Mouse (Mus musculus) hindbrain, embryonic 15.5 days (tissue): Measurements from ENCODE around the gene Ppan. TPM values are rescaled to one million over a fixed set of nuclear protein-coding genes. Genes with fewer than 3 reads are reported as not detected.
A peak's percentile ranks its signal among the peaks of the same experiment; 100 is the strongest.

Experiments used
- ATAC-seq: fragments of 200-750 bp; cut with Nextera tagmentation; 2 replicates; pipeline ENCODE4 v1.8.0; 2017; ENCODE audit warnings: low read depth, moderate number of reproducible peaks, moderate TSS enrichment; ENCODE audit not compliant: low FRiP score
- H3K27ac ChIP-seq: fragments of 300-500 bp; sonication (generic); replicated peaks from 2 replicates; pipeline ENCODE4 v1.5.1; 2015; ENCODE audit warnings: mild to moderate bottlenecking, inconsistent platforms
- H3K27me3 ChIP-seq: fragments of 300-500 bp; sonication (generic); 2 replicates; pipeline ENCODE4 v1.6.1; 2015; ENCODE audit warnings: control low read depth, inconsistent platforms
- H3K36me3 ChIP-seq: fragments of 300-500 bp; sonication (generic); 2 replicates; pipeline ENCODE4 v1.6.1; 2015; ENCODE audit warnings: control low read depth, inconsistent platforms
- H3K4me1 ChIP-seq: fragments of 300-500 bp; sonication (generic); replicated peaks from 2 replicates; pipeline ENCODE4 v1.6.1; 2015; ENCODE audit warnings: control low read depth, inconsistent platforms
- H3K4me2 ChIP-seq: fragments of 300-500 bp; sonication (generic); 2 replicates; pipeline ENCODE4 v1.6.1; 2015; ENCODE audit warnings: moderate library complexity, mild to moderate bottlenecking, inconsistent platforms
- H3K4me3 ChIP-seq: fragments of 300-500 bp; sonication (generic); 2 replicates; pipeline ENCODE4 v1.5.1; 2015; ENCODE audit warnings: mild to moderate bottlenecking, inconsistent platforms
- H3K9ac ChIP-seq: fragments of 300-500 bp; sonication (generic); 2 replicates; pipeline ENCODE4 v1.6.1; 2015; ENCODE audit warnings: inconsistent platforms
- H3K9me3 ChIP-seq: fragments of 300-500 bp; sonication (generic); 2 replicates; pipeline ENCODE4 v1.6.1; 2016; ENCODE audit warnings: control low read depth, inconsistent platforms
- WGBS: fragments of 180-500 bp; shearing (Covaris S2); methylation state at CpG from one replicate; pipeline ENCODE4 v1.1.7; 2015; 5-methylcytosine and 5-hydroxymethylcytosine counted together
- microRNA-seq: library from miRNA; unstranded; fragments of <30 nt; microRNA quantifications from one replicate; pipeline ENCODE4, GENCODE M21; 2016
- polyA plus RNA-seq: library from polyadenylated mRNA; unstranded; fragments of >200 nt; fragmentation: Nextera tagmentation; extraction: Ambion mirVana; gene quantifications from 2 replicates; pipeline ENCODE4 v1.2.1, GENCODE M21; 2015

The Ppan gene
- polyA plus RNA-seq, 1 experiment from 2014 or later, result 47.5 TPM

GRCm38 (mm10) chr9:20898511-20899073 is 10.6 kb downstream of the Ppan start, which contains the start of gene Eif3g:
TSS of gene Eif3g (minus strand) at chr9:20898623.
- Histone ChIP-seq H3K27ac (peak within 1 kb of the TSS; percentile 53; the same call in 1 of the 2 replicates), H3K9me3 (no peaks in the 10 kb centered on the region), H3K4me1 (peaks cover 14% of the 10 kb centered on the region), H3K9ac (peak within 1 kb of the TSS; percentile 88), H3K27me3 (no peaks in the 10 kb centered on the region), H3K4me3 (peak within 1 kb of the TSS; percentile 85), H3K4me2 (peak within 1 kb of the TSS; percentile 97), H3K36me3 (peaks cover 34% of the 10 kb centered on the region)
- 5% methylated on average over 34 of the region's 34 CpGs for WGBS
- peak; percentile 89 for ATAC-seq

- Histone ChIP-seq H3K4me2 (no peak overlapping the region), H3K36me3 (peaks cover 24% of the 10 kb centered on the region), H3K27ac (no peak overlapping the region), H3K4me3 (no peak overlapping the region), H3K9me3 (no peaks in the 10 kb centered on the region), H3K9ac (no peak overlapping the region), H3K27me3 (no peaks in the 10 kb centered on the region), H3K4me1 (peaks cover 14% of the 10 kb centered on the region)
- no peak for ATAC-seq
- 22% methylated on average over 13 of the region's 13 CpGs for WGBS
These were observed 13.6 kb downstream of the Ppan start for GRCm38 (mm10) chr9:20901466-20902173.

- Histone ChIP-seq H3K36me3 (peaks cover 24% of the 10 kb centered on the region), H3K27me3 (no peaks in the 10 kb centered on the region), H3K4me1 (peaks cover 9% of the 10 kb centered on the region), H3K4me2 (no peak overlapping the region), H3K9me3 (no peaks in the 10 kb centered on the region), H3K4me3 (no peak overlapping the region), H3K27ac (no peak overlapping the region), H3K9ac (no peak overlapping the region)
- no peak for ATAC-seq
- 51% methylated on average over 6 of the region's 6 CpGs for WGBS
These were observed 14.2 kb downstream of the Ppan start for GRCm38 (mm10) chr9:20902174-20902491.

- Histone ChIP-seq H3K27me3 (no peaks in the 10 kb centered on the region), H3K9ac (no peak overlapping the region), H3K36me3 (peaks cover 99% of the 10 kb centered on the region), H3K4me3 (no peak overlapping the region), H3K4me1 (no peaks in the 10 kb centered on the region), H3K27ac (no peak overlapping the region), H3K9me3 (no peaks in the 10 kb centered on the region), H3K4me2 (no peak overlapping the region)
- no peak for ATAC-seq
- WGBS, result 87% methylated on average over 9 of the region's 9 CpGs
These were observed 22.0 kb downstream of the Ppan start for GRCm38 (mm10) chr9:20909948-20910347.

GRCm38 (mm10) chr9:20916160-20916559 is 28.2 kb downstream of the Ppan start:
- H3K27ac ChIP-seq, result no peak overlapping the region
- no peak for ATAC-seq
- WGBS, result 89% methylated on average over 4 of the region's 4 CpGs

GRCm38 (mm10) chr9:20923258-20923657 is 35.3 kb downstream of the Ppan start:
- H3K27me3 ChIP-seq, result no peaks in the 10 kb centered on the region
- 89% methylated on average over 3 of the region's 3 CpGs for WGBS

More at GRCm38 (mm10) chr9:20916160-20916559, 28.2 kb downstream of the Ppan start:
- H3K9ac ChIP-seq, result no peak overlapping the region
- H3K4me2 ChIP-seq, result no peak overlapping the region
- no peak overlapping the region for H3K4me3 ChIP-seq
- peaks cover 98% of the 10 kb centered on the region for H3K36me3 ChIP-seq
- no peaks in the 10 kb centered on the region for H3K9me3 ChIP-seq
- no peaks in the 10 kb centered on the region for H3K27me3 ChIP-seq
- no peaks in the 10 kb centered on the region for H3K4me1 ChIP-seq

More at GRCm38 (mm10) chr9:20923258-20923657, 35.3 kb downstream of the Ppan start:
- no peaks in the 10 kb centered on the region for H3K4me1 ChIP-seq
- no peaks in the 10 kb centered on the region for H3K9me3 ChIP-seq
- no peak overlapping the region for H3K9ac ChIP-seq
- no peak overlapping the region for H3K4me3 ChIP-seq
- H3K4me2 ChIP-seq, result no peak overlapping the region
- peaks cover 94% of the 10 kb centered on the region for H3K36me3 ChIP-seq
- no peak overlapping the region for H3K27ac ChIP-seq
- no peak for ATAC-seq

Small RNAs within 50 kb of the gene (microRNA-seq; reads per million reads assigned to microRNA genes)
- gene Mir7081, result 0.87 reads per million

Other genes starting within 250 kb of the Ppan start
- 441 and 476 TPM in 2 replicates for gene Ubl5, start 245.3 kb upstream of the Ppan start, polyA plus RNA-seq
- 13.8 TPM in 2 replicates for gene Fbxl12, start 243.4 kb upstream of the Ppan start, polyA plus RNA-seq
- 66.0 and 66.3 TPM in 2 replicates for gene Pin1, start 236.1 kb upstream of the Ppan start, polyA plus RNA-seq
- gene Olfm2, start 141.8 kb upstream of the Ppan start, polyA plus RNA-seq, result 199 and 226 TPM in 2 replicates
- gene Col5a3, start 73.1 kb upstream of the Ppan start, polyA plus RNA-seq, result 1.1 and 1.2 TPM in 2 replicates
- not detected in 2 replicates for gene Rdh8, start 69.7 kb upstream of the Ppan start, polyA plus RNA-seq
- 12.9 and 13.2 TPM in 2 replicates for gene A230050P20Rik, start 19.5 kb upstream of the Ppan start, polyA plus RNA-seq
- gene Angptl6, start 8.4 kb upstream of the Ppan start, polyA plus RNA-seq, result 14.7 and 15.1 TPM in 2 replicates
- gene Eif3g, start 10.4 kb downstream of the Ppan start, polyA plus RNA-seq, result 249 and 256 TPM in 2 replicates
- gene Dnmt1, start 71.7 kb downstream of the Ppan start, polyA plus RNA-seq, result 60.5 and 63.9 TPM in 2 replicates
- gene S1pr2, start 88.6 kb downstream of the Ppan start, polyA plus RNA-seq, result 8.5 and 10.8 TPM in 2 replicates
- 109 and 114 TPM in 2 replicates for gene Mrpl4, start 114.6 kb downstream of the Ppan start, polyA plus RNA-seq
- 3.4 and 3.9 TPM in 2 replicates for gene Icam1, start 127.8 kb downstream of the Ppan start, polyA plus RNA-seq
- gene Icam4, start 141.2 kb downstream of the Ppan start, polyA plus RNA-seq, result not detected in 2 replicates
- 1.7 and 2.6 TPM in 2 replicates for gene Icam5, start 143.9 kb downstream of the Ppan start, polyA plus RNA-seq
- gene Zglp1, start 178.9 kb downstream of the Ppan start, polyA plus RNA-seq, result 0.58 and 3.0 TPM in 2 replicates
- 1.7 and 2.8 TPM in 2 replicates for gene Gm49373, start 184.9 kb downstream of the Ppan start, polyA plus RNA-seq
- gene Fdx1l, start 185.4 kb downstream of the Ppan start, polyA plus RNA-seq, result 71.0 and 74.1 TPM in 2 replicates
- 1.3 and 3.1 TPM in 2 replicates for gene Gm38431, start 203.8 kb downstream of the Ppan start, polyA plus RNA-seq
- gene Raver1, start 203.8 kb downstream of the Ppan start, polyA plus RNA-seq, result 31.7 and 37.8 TPM in 2 replicates
- gene Tyk2, start 243.1 kb downstream of the Ppan start, polyA plus RNA-seq, result 11.3 and 11.7 TPM in 2 replicates